Comparison of ENCODE assay signal across 8 mouse cellular contexts in genomic region chr14:86562728-86563127, GRCm38 (mm10).
DNase-seq lines count a peak whose midpoint lies in the region; ATAC-seq lines count a peak whose summit lies in the region.

No protein-coding gene starts in this region.

- H3K9me3 ChIP-seq in liver, embryonic 12.5 days (replicated peaks): no peaks in the 10 kb centered on the region
- no peaks in the 10 kb centered on the region for H3K9me3 ChIP-seq in intestine, embryonic 15.5 days

- WGBS in liver, embryonic 12.5 days (ENCODE audit: insufficient replicate concordance): 37% methylated on average over 2 of the region's 2 CpGs
- WGBS in intestine, embryonic 15.5 days: 57% methylated on average over 2 of the region's 2 CpGs

- H3K27ac ChIP-seq in liver, embryonic 12.5 days: no peak overlapping the region
- no peak overlapping the region for H3K27ac ChIP-seq in intestine, embryonic 15.5 days

- no peak overlapping the region for H3K9ac ChIP-seq in liver, embryonic 12.5 days
- H3K9ac ChIP-seq in intestine, embryonic 15.5 days: no peak overlapping the region

- ATAC-seq in liver, embryonic 12.5 days: no peak
- no peak for ATAC-seq in intestine, embryonic 15.5 days

- no peaks in the 10 kb centered on the region for H3K4me1 ChIP-seq in liver, embryonic 12.5 days
- no peaks in the 10 kb centered on the region for H3K4me1 ChIP-seq in intestine, embryonic 15.5 days (replicated peaks)

- H3K4me3 ChIP-seq in liver, embryonic 12.5 days: no peak overlapping the region
- no peak overlapping the region for H3K4me3 ChIP-seq in intestine, embryonic 15.5 days (replicated peaks)

- no peak overlapping the region for H3K4me2 ChIP-seq in liver, embryonic 12.5 days
- no peak overlapping the region for H3K4me2 ChIP-seq in intestine, embryonic 15.5 days (replicated peaks)

- no peaks in the 10 kb centered on the region for H3K27me3 ChIP-seq in liver, embryonic 12.5 days (replicated peaks)
- H3K27me3 ChIP-seq in intestine, embryonic 15.5 days (replicated peaks): no peaks in the 10 kb centered on the region

- no peaks in the 10 kb centered on the region for H3K36me3 ChIP-seq in liver, embryonic 12.5 days
- H3K36me3 ChIP-seq in intestine, embryonic 15.5 days: no peaks in the 10 kb centered on the region

- DNase-seq in cerebellum, postnatal 10 days: peak; percentile 70
- DNase-seq in cerebellum, adult 11-12 months: no peak
- DNase-seq in liver: peak; percentile 4
- peak; percentile 60 for DNase-seq in embryo, embryonic 11 days
- DNase-seq in lung, postnatal 10 days: peak; percentile 57
- DNase-seq in B cell, adult 2 months: no peak

Comparison
In these comparisons a context has a peak if more than half of its experiments do, and no peak if none do; other contexts are left out.
1. DNase-seq: peak in cerebellum, postnatal 10 days (2 of 2), liver (single experiment), embryo, embryonic 11 days (single experiment) and lung, postnatal 10 days (single experiment); none in cerebellum, adult 11-12 months (single experiment) and B cell, adult 2 months (0 of 2).